Mouse (Mus musculus) limb, embryonic 11.5 days (tissue): ENCODE results near the gene Foxn3. TPM values are rescaled to one million over a fixed set of nuclear protein-coding genes. Genes with fewer than 3 reads are reported as not detected.

Experiments
- ATAC-seq: fragments of 200-750 bp; cut with Nextera tagmentation; 2 replicates; pipeline ENCODE4 v1.8.0; 2017; ENCODE audit warnings: low read depth; ENCODE audit not compliant: insufficient number of reproducible peaks, low FRiP score, low TSS enrichment
- DNase-seq: peaks from one replicate; pipeline ENCODE4 v3.0.0-alpha.2; 2015; ENCODE audit warnings: low spot score
- H3K27ac ChIP-seq: fragments of 300-500 bp; sonication (generic); replicated peaks from 2 replicates; pipeline ENCODE4 v1.5.1; 2014; ENCODE audit warnings: low read depth, mild to moderate bottlenecking, low read length
- H3K27me3 ChIP-seq: fragments of 300-500 bp; sonication (generic); 2 replicates; pipeline ENCODE4 v1.6.1; 2014; ENCODE audit warnings: mild to moderate bottlenecking, low read length, mixed read lengths; ENCODE audit not compliant: control insufficient read depth, insufficient read depth
- H3K36me3 ChIP-seq: fragments of 300-500 bp; sonication (generic); 2 replicates; pipeline ENCODE4 v1.6.1; 2014; ENCODE audit warnings: mild to moderate bottlenecking, low read length, moderate library complexity, mixed read lengths; ENCODE audit not compliant: control insufficient read depth, insufficient read depth
- H3K4me1 ChIP-seq: fragments of 300-500 bp; sonication (generic); 2 replicates; pipeline ENCODE4 v1.6.1; 2014; ENCODE audit warnings: low read length, mixed read lengths; ENCODE audit not compliant: control insufficient read depth, insufficient read depth
- H3K4me2 ChIP-seq: fragments of 300-500 bp; sonication (generic); 2 replicates; pipeline ENCODE4 v1.6.1; 2014; ENCODE audit warnings: low read depth, mild to moderate bottlenecking, moderate library complexity; ENCODE audit not compliant: severe bottlenecking
- H3K4me3 ChIP-seq: fragments of 300-500 bp; sonication (generic); 2 replicates; pipeline ENCODE4 v1.5.1; 2014; ENCODE audit warnings: low read depth, low read length
- H3K9ac ChIP-seq: fragments of 300-500 bp; sonication (generic); 2 replicates; pipeline ENCODE4 v1.6.1; 2014; ENCODE audit warnings: mild to moderate bottlenecking, low read length
- H3K9me3 ChIP-seq: fragments of 300-500 bp; sonication (generic); 2 replicates; pipeline ENCODE4 v1.6.1; 2016; ENCODE audit warnings: low read length; ENCODE audit not compliant: control insufficient read depth
- WGBS: fragments of 180-500 bp; shearing (Covaris S2); extraction: QIAGEN DNeasy Blood & Tissue Kit; methylation state at CpG from one replicate; pipeline ENCODE4 v1.1.7; 2014; 5-methylcytosine and 5-hydroxymethylcytosine counted together
- polyA plus RNA-seq: library from polyadenylated mRNA; unstranded; fragments of >200 nt; fragmentation: Nextera tagmentation; extraction: Ambion mirVana; gene quantifications from 2 replicates; pipeline ENCODE4 v1.2.1, GENCODE M21; 2014

Gene Foxn3
- polyA plus RNA-seq, 1 experiment from 2014 or later: 95.6 TPM

- Histone ChIP-seq H3K9me3 (no peaks in the 10 kb centered on the region), H3K9ac (no peak overlapping the region), H3K27me3 (no peaks in the 10 kb centered on the region), H3K27ac (no peak overlapping the region), H3K4me3 (no peak overlapping the region), H3K4me1 (0 out of 2 replicates have a peak, but pooled peaks cover 4% of the 10 kb centered on the region), H3K4me2 (no peak overlapping the region), H3K36me3 (no peaks in the 10 kb centered on the region)
- 89% methylated on average over 3 of the region's 3 CpGs for WGBS
- no peak for DNase-seq
- no peak for ATAC-seq
These were observed 120.6 kb downstream of the Foxn3 start for GRCm38 (mm10) chr12:99442819-99443218.

GRCm38 (mm10) chr12:99440953-99441352, 122.4 kb downstream of the Foxn3 start:
- no peak overlapping the region for H3K4me3 ChIP-seq

GRCm38 (mm10) chr12:99440022-99440421, 123.4 kb downstream of the Foxn3 start:
- no peaks in the 10 kb centered on the region for H3K4me1 ChIP-seq
- no peaks in the 10 kb centered on the region for H3K9me3 ChIP-seq
- no peak overlapping the region for H3K4me3 ChIP-seq
- 80% methylated on average over 3 of the region's 3 CpGs for WGBS
- DNase-seq (no peak), ATAC-seq (no peak)
- H3K27ac ChIP-seq: no peak overlapping the region
- H3K36me3 ChIP-seq: no peaks in the 10 kb centered on the region
- H3K4me2 ChIP-seq: no peak overlapping the region
- no peaks in the 10 kb centered on the region for H3K27me3 ChIP-seq
- no peak overlapping the region for H3K9ac ChIP-seq

More at GRCm38 (mm10) chr12:99440953-99441352, 122.4 kb downstream of the Foxn3 start:
- Histone ChIP-seq H3K9me3 (no peaks in the 10 kb centered on the region), H3K27me3 (no peaks in the 10 kb centered on the region), H3K36me3 (no peaks in the 10 kb centered on the region), H3K4me1 (0 out of 2 replicates have a peak, but pooled peaks cover 1% of the 10 kb centered on the region), H3K4me2 (no peak overlapping the region), H3K27ac (no peak overlapping the region), H3K9ac (no peak overlapping the region)
- ATAC-seq (no peak), DNase-seq (no peak)
- 74% methylated on average over 4 of the region's 4 CpGs for WGBS

- Histone ChIP-seq H3K9ac (no peak overlapping the region), H3K4me2 (no peak overlapping the region), H3K9me3 (no peaks in the 10 kb centered on the region), H3K36me3 (no peaks in the 10 kb centered on the region), H3K27me3 (no peaks in the 10 kb centered on the region), H3K4me1 (no peaks in the 10 kb centered on the region), H3K27ac (no peak overlapping the region), H3K4me3 (no peak overlapping the region)
- ATAC-seq: no peak
- no peak for DNase-seq
- WGBS: 94% methylated on average over 4 of the region's 4 CpGs
These were observed 128.2 kb downstream of the Foxn3 start for GRCm38 (mm10) chr12:99435189-99435588.

GRCm38 (mm10) chr12:99433402-99433801, 130.0 kb downstream of the Foxn3 start:
- WGBS: 90% methylated on average over 5 of the region's 5 CpGs
- H3K27me3 ChIP-seq: no peaks in the 10 kb centered on the region
- ATAC-seq: no peak

GRCm38 (mm10) chr12:99431541-99431940, 131.8 kb downstream of the Foxn3 start:
- 85% methylated on average over 6 of the region's 6 CpGs for WGBS
- DNase-seq (no peak), ATAC-seq (no peak)
- H3K27me3 ChIP-seq: no peaks in the 10 kb centered on the region
- no peak overlapping the region for H3K4me3 ChIP-seq
- no peak overlapping the region for H3K4me2 ChIP-seq
- H3K4me1 ChIP-seq: no peaks in the 10 kb centered on the region
- H3K36me3 ChIP-seq: no peaks in the 10 kb centered on the region
- no peaks in the 10 kb centered on the region for H3K9me3 ChIP-seq
- H3K27ac ChIP-seq: no peak overlapping the region
- H3K9ac ChIP-seq: no peak overlapping the region

More at GRCm38 (mm10) chr12:99433402-99433801, 130.0 kb downstream of the Foxn3 start:
- H3K4me1 ChIP-seq: no peaks in the 10 kb centered on the region
- no peaks in the 10 kb centered on the region for H3K36me3 ChIP-seq
- no peak overlapping the region for H3K9ac ChIP-seq
- H3K27ac ChIP-seq: no peak overlapping the region
- no peak overlapping the region for H3K4me3 ChIP-seq
- no peaks in the 10 kb centered on the region for H3K9me3 ChIP-seq
- no peak for DNase-seq
- H3K4me2 ChIP-seq: no peak overlapping the region

- H3K27ac ChIP-seq: no peak overlapping the region
- 91% methylated on average over 3 of the region's 3 CpGs for WGBS
- no peaks in the 10 kb centered on the region for H3K4me1 ChIP-seq
- no peaks in the 10 kb centered on the region for H3K9me3 ChIP-seq
- H3K27me3 ChIP-seq: no peaks in the 10 kb centered on the region
- H3K4me2 ChIP-seq: no peak overlapping the region
- no peak overlapping the region for H3K9ac ChIP-seq
- DNase-seq (no peak), ATAC-seq (no peak)
- no peaks in the 10 kb centered on the region for H3K36me3 ChIP-seq
- no peak overlapping the region for H3K4me3 ChIP-seq
These were observed 132.4 kb downstream of the Foxn3 start for GRCm38 (mm10) chr12:99430992-99431391.

- no peak overlapping the region for H3K4me2 ChIP-seq
- no peak overlapping the region for H3K4me3 ChIP-seq
- DNase-seq: no peak
- H3K9ac ChIP-seq: no peak overlapping the region
- H3K36me3 ChIP-seq: no peaks in the 10 kb centered on the region
- H3K9me3 ChIP-seq: no peaks in the 10 kb centered on the region
- H3K27ac ChIP-seq: no peak overlapping the region
- ATAC-seq: no peak
- WGBS: 93% methylated on average over 3 of the region's 3 CpGs
- no peaks in the 10 kb centered on the region for H3K27me3 ChIP-seq
- H3K4me1 ChIP-seq: no peaks in the 10 kb centered on the region
These were observed 134.3 kb downstream of the Foxn3 start for GRCm38 (mm10) chr12:99429101-99429500.

GRCm38 (mm10) chr12:99426207-99426916, 137.0 kb downstream of the Foxn3 start:
- H3K4me1 ChIP-seq: no peaks in the 10 kb centered on the region
- DNase-seq (no peak), ATAC-seq (no peak)
- no peak overlapping the region for H3K9ac ChIP-seq
- no peak overlapping the region for H3K4me3 ChIP-seq
- H3K9me3 ChIP-seq: no peaks in the 10 kb centered on the region
- H3K36me3 ChIP-seq: no peaks in the 10 kb centered on the region
- no peaks in the 10 kb centered on the region for H3K27me3 ChIP-seq
- 87% methylated on average over 14 of the region's 14 CpGs for WGBS
- no peak overlapping the region for H3K27ac ChIP-seq
- no peak overlapping the region for H3K4me2 ChIP-seq
